Comparison of ENCODE assay signal across 9 mouse cellular contexts in genomic region chr11:51534314-51534713, GRCm38 (mm10). TPM values are rescaled to one million over a fixed set of nuclear protein-coding genes. Genes with fewer than 3 reads are reported as not detected.
DNase-seq lines count a peak whose midpoint lies in the region; ATAC-seq and TF ChIP-seq lines count a peak whose summit lies in the region.
"Had no signal": no experiment of that assay in that cellular context is flagged by ENCODE, and none has a peak within 500 bp of the region (broad histone marks: within the 10 kb centered on the region; RNA-seq: fewer than 3 reads in every experiment).

No protein-coding gene starts in this region.

- H3K4me1 ChIP-seq in limb, embryonic 11.5 days (ENCODE audit: control insufficient read depth, insufficient read depth, low read length) = peaks cover 18% of the 10 kb centered on the region
- peaks cover 58% of the 10 kb centered on the region for H3K4me1 ChIP-seq in limb, embryonic 10.5 days
- peaks cover 4% of the 10 kb centered on the region; the same call in 1 of the 2 replicates for H3K4me1 ChIP-seq in G1E (ENCODE audit: insufficient read depth, low read depth, low read length)
- H3K4me1 ChIP-seq: heart, embryonic 13.5 days had no signal

- no peaks in the 10 kb centered on the region for H3K27me3 ChIP-seq in limb, embryonic 11.5 days (ENCODE audit: control insufficient read depth, insufficient read depth, low read length)
- no peaks in the 10 kb centered on the region; the same call in 1 of the 2 replicates for H3K27me3 ChIP-seq in limb, embryonic 10.5 days (ENCODE audit: low read depth, poor library complexity, severe bottlenecking)
- peaks cover 6% of the 10 kb centered on the region; the same call in 1 of the 2 replicates for H3K27me3 ChIP-seq in G1E (ENCODE audit: insufficient read depth, low read length)

- intact Hi-C loops in left cerebral cortex, adult 2 months (cut with DNase I) = loop anchor here (1.0 to 10.0 kb wide), 4 partner anchors 87 to 480 kb away; partner anchors contain the start of genes Col23a1 and Zfp354a

- peak; percentile 79 for DNase-seq in limb, embryonic 11.5 days (ENCODE audit: low spot score)
- DNase-seq in limb, embryonic 10.5 days (ENCODE audit: low spot score) = no peak
- peak; percentile 21 for DNase-seq in G1E (ENCODE audit: low spot score)
- peak; percentile 68 for DNase-seq in adrenal gland, postnatal 10 days
- DNase-seq in forelimb bud, embryonic 11.5 days (ENCODE audit: low read depth, low spot score) = peak; percentile 82
- peak; percentile 49 to 69 for DNase-seq in left cerebral cortex, adult 2 months (ENCODE audit: extremely low spot score in 1 of 2, low spot score in 2 of 2)
- peak; percentile 42 for DNase-seq in skeletal muscle tissue, adult 2 months (ENCODE audit: low read depth, low spot score)

- H3K4me2 ChIP-seq in limb, embryonic 11.5 days (ENCODE audit: low read depth, severe bottlenecking) = no peak overlapping the region
- H3K4me2 ChIP-seq: heart, embryonic 13.5 days had no signal

- WGBS in limb, embryonic 11.5 days = 31% methylated on average over 2 of the region's 2 CpGs
- WGBS in limb, embryonic 10.5 days = 32% methylated on average over 2 of the region's 2 CpGs

- TF ChIP-seq CTCF in G1E (IDR thresholded peaks at IDR 0.05; ENCODE audit: low read depth, low read length) = peak; percentile 65
- peak; percentile 90 for TF ChIP-seq CTCF in left cerebral cortex, adult 2 months (IDR thresholded peaks at IDR 0.05)

- no peak overlapping the region for H3K9ac ChIP-seq in limb, embryonic 11.5 days (ENCODE audit: low read length)
- H3K9ac ChIP-seq: heart, embryonic 13.5 days had no signal

- no peak overlapping the region for H3K27ac ChIP-seq in limb, embryonic 11.5 days (replicated peaks; ENCODE audit: low read depth, low read length)
- no peak overlapping the region for H3K27ac ChIP-seq in limb, embryonic 10.5 days
- H3K27ac ChIP-seq in left cerebral cortex, adult 2 months = no peak overlapping the region
- H3K27ac ChIP-seq: heart, embryonic 13.5 days had no signal

- no peak for ATAC-seq in limb, embryonic 11.5 days (ENCODE audit: insufficient number of reproducible peaks, low FRiP score, low TSS enrichment, low read depth)
- ATAC-seq in G1E (ENCODE audit: extremely low read depth, insufficient number of reproducible peaks, low FRiP score, poor library complexity, severe bottlenecking) = no peak
- no peak for ATAC-seq in megakaryocyte progenitor cell, adult 5-6 weeks (replicated peaks; ENCODE audit: poor library complexity)

- H3K9me3 ChIP-seq in limb, embryonic 11.5 days (ENCODE audit: control insufficient read depth, low read length) = no peaks in the 10 kb centered on the region
- H3K9me3 ChIP-seq in limb, embryonic 10.5 days (replicated peaks) = no peaks in the 10 kb centered on the region
- H3K9me3 ChIP-seq in G1E (replicated peaks) = no peaks in the 10 kb centered on the region
- H3K9me3 ChIP-seq: heart, embryonic 13.5 days had no signal

- no peaks in the 10 kb centered on the region for H3K36me3 ChIP-seq in limb, embryonic 11.5 days (ENCODE audit: control insufficient read depth, insufficient read depth, low read length)
- H3K36me3 ChIP-seq in limb, embryonic 10.5 days = no peaks in the 10 kb centered on the region
- no peaks in the 10 kb centered on the region for H3K36me3 ChIP-seq in G1E (replicated peaks)
- H3K36me3 ChIP-seq: heart, embryonic 13.5 days had no signal

- no peak overlapping the region for H3K4me3 ChIP-seq in limb, embryonic 11.5 days (ENCODE audit: low read depth, low read length)
- H3K4me3 ChIP-seq in limb, embryonic 10.5 days = no peak overlapping the region
- H3K4me3 ChIP-seq in G1E (ENCODE audit: low read depth, low read length) = no peak overlapping the region
- no peak overlapping the region for H3K4me3 ChIP-seq in left cerebral cortex, adult 2 months
- H3K4me3 ChIP-seq: heart, embryonic 13.5 days had no signal

RNA-seq across cellular contexts. Expression of gene Phykpl, which starts 50.2 kb away (rescaled TPM):
- polyA plus RNA-seq in limb, embryonic 11.5 days (2014; fragmentation: Nextera tagmentation; extraction: Ambion mirVana) = 11.0 and 12.5 TPM in 2 replicates
- polyA plus RNA-seq in limb, embryonic 10.5 days (2016; fragmentation: Nextera tagmentation; extraction: Ambion mirVana) = 15.6 and 16.1 TPM in 2 replicates
- total RNA-seq in G1E (2014; fragmentation: Nextera tagmentation) (49.2 and 52.0 TPM in 2 replicates), G1E (2017) (46.9 and 49.3 TPM in 2 replicates)
- polyA plus RNA-seq in G1E (2012) = 11.0 and 12.6 TPM in 2 replicates
- total RNA-seq in adrenal gland, postnatal 10 days (2021) = 10 to 100 TPM; 22.9 to 31.1 TPM
- total RNA-seq in left cerebral cortex, adult 2 months (2021) = 1 to 10 TPM; 7.8 to 8.2 TPM
- 10.7 and 11.2 TPM in 2 replicates for total RNA-seq in megakaryocyte progenitor cell, adult 5-6 weeks (2015)
- total RNA-seq in megakaryocyte progenitor cell, adult 5-6 weeks (2017) = 9.8 and 15.4 TPM in 2 replicates
